Mouse (Mus musculus) retina, adult 2 months (tissue): ENCODE measurements around the gene Rsph14.
A peak's percentile ranks its signal among the peaks of the same experiment; 100 is the strongest.

Experiments
- DNase-seq: peaks from one replicate; pipeline ENCODE4 v3.0.0-alpha.2; 2012; ENCODE audit warnings: low read depth, low spot score

Gene Rsph14

GRCm38 (mm10) chr10:74994863-74995262 lies 37.5 kb downstream of the Rsph14 start:
- no peak for DNase-seq

- no peak for DNase-seq
These were observed 41.6 kb downstream of the Rsph14 start for GRCm38 (mm10) chr10:74990584-74991322.

- DNase-seq = no peak
These were observed 42.6 kb downstream of the Rsph14 start for GRCm38 (mm10) chr10:74989814-74990213.

GRCm38 (mm10) chr10:74987698-74988470 lies 44.5 kb downstream of the Rsph14 start:
- no peak for DNase-seq

- DNase-seq = no peak
These were observed 49.2 kb downstream of the Rsph14 start for GRCm38 (mm10) chr10:74983176-74983575.

- no peak for DNase-seq
These were observed 51.2 kb downstream of the Rsph14 start for GRCm38 (mm10) chr10:74981159-74981558.

- no peak for DNase-seq
These were observed 54.3 kb downstream of the Rsph14 start for GRCm38 (mm10) chr10:74978056-74978455.

- DNase-seq = peak; percentile 70
These were observed 56.0 kb downstream of the Rsph14 start for GRCm38 (mm10) chr10:74976429-74976828.

- no peak for DNase-seq
These were observed 56.8 kb downstream of the Rsph14 start for GRCm38 (mm10) chr10:74975626-74976025.

GRCm38 (mm10) chr10:74973026-74973425 lies 59.4 kb downstream of the Rsph14 start:
- DNase-seq = no peak

- DNase-seq = no peak
These were observed 63.1 kb downstream of the Rsph14 start for GRCm38 (mm10) chr10:74969266-74969665.

- DNase-seq = no peak
These were observed 64.6 kb downstream of the Rsph14 start for GRCm38 (mm10) chr10:74967651-74968267.

- peak; percentile 95 for DNase-seq
These were observed 65.4 kb downstream of the Rsph14 start, which contains the start of gene Gnaz for GRCm38 (mm10) chr10:74966850-74967451. TSS of gene Gnaz (plus strand) at chr10:74967177.

GRCm38 (mm10) chr10:74964380-74964779 lies 68.0 kb downstream of the Rsph14 start:
- no peak for DNase-seq

- DNase-seq = no peak
These were observed 79.4 kb downstream of the Rsph14 start for GRCm38 (mm10) chr10:74952830-74953443.

- DNase-seq = no peak
These were observed 91.6 kb downstream of the Rsph14 start for GRCm38 (mm10) chr10:74940795-74941194.

- DNase-seq = no peak
These were observed 93.1 kb downstream of the Rsph14 start for GRCm38 (mm10) chr10:74939300-74939699.

GRCm38 (mm10) chr10:74938410-74938809 lies 94.0 kb downstream of the Rsph14 start:
- no peak for DNase-seq

- no peak for DNase-seq
These were observed 95.2 kb downstream of the Rsph14 start for GRCm38 (mm10) chr10:74937003-74937790.

GRCm38 (mm10) chr10:74935016-74935415 lies 97.4 kb downstream of the Rsph14 start:
- DNase-seq = no peak

GRCm38 (mm10) chr10:74934521-74934920 lies 97.9 kb downstream of the Rsph14 start:
- DNase-seq = no peak
